Mouse (Mus musculus) limb, embryonic 11.5 days (tissue): ENCODE measurements around the gene Hacd1. TPM values are rescaled to one million over a fixed set of nuclear protein-coding genes. Genes with fewer than 3 reads are reported as not detected.
"Not testable (repeated sequence)": the region's sequence is repeated elsewhere in the genome, so short reads cannot be mapped to it uniquely, and the experiment has no call there.

Experiments
- ATAC-seq: fragments of 200-750 bp; cut with Nextera tagmentation; 2 replicates; pipeline ENCODE4 v1.8.0; 2017; ENCODE audit warnings: low read depth; ENCODE audit not compliant: insufficient number of reproducible peaks, low FRiP score, low TSS enrichment
- DNase-seq: peaks from one replicate; pipeline ENCODE4 v3.0.0-alpha.2; 2015; ENCODE audit warnings: low spot score
- H3K27ac ChIP-seq: fragments of 300-500 bp; sonication (generic); replicated peaks from 2 replicates; pipeline ENCODE4 v1.5.1; 2014; ENCODE audit warnings: low read depth, mild to moderate bottlenecking, low read length
- H3K27me3 ChIP-seq: fragments of 300-500 bp; sonication (generic); 2 replicates; pipeline ENCODE4 v1.6.1; 2014; ENCODE audit warnings: mild to moderate bottlenecking, low read length, mixed read lengths; ENCODE audit not compliant: control insufficient read depth, insufficient read depth
- H3K36me3 ChIP-seq: fragments of 300-500 bp; sonication (generic); 2 replicates; pipeline ENCODE4 v1.6.1; 2014; ENCODE audit warnings: mild to moderate bottlenecking, low read length, moderate library complexity, mixed read lengths; ENCODE audit not compliant: control insufficient read depth, insufficient read depth
- H3K4me1 ChIP-seq: fragments of 300-500 bp; sonication (generic); 2 replicates; pipeline ENCODE4 v1.6.1; 2014; ENCODE audit warnings: low read length, mixed read lengths; ENCODE audit not compliant: control insufficient read depth, insufficient read depth
- H3K4me2 ChIP-seq: fragments of 300-500 bp; sonication (generic); 2 replicates; pipeline ENCODE4 v1.6.1; 2014; ENCODE audit warnings: low read depth, mild to moderate bottlenecking, moderate library complexity; ENCODE audit not compliant: severe bottlenecking
- H3K4me3 ChIP-seq: fragments of 300-500 bp; sonication (generic); 2 replicates; pipeline ENCODE4 v1.5.1; 2014; ENCODE audit warnings: low read depth, low read length
- H3K9ac ChIP-seq: fragments of 300-500 bp; sonication (generic); 2 replicates; pipeline ENCODE4 v1.6.1; 2014; ENCODE audit warnings: mild to moderate bottlenecking, low read length
- H3K9me3 ChIP-seq: fragments of 300-500 bp; sonication (generic); 2 replicates; pipeline ENCODE4 v1.6.1; 2016; ENCODE audit warnings: low read length; ENCODE audit not compliant: control insufficient read depth
- WGBS: fragments of 180-500 bp; shearing (Covaris S2); extraction: QIAGEN DNeasy Blood & Tissue Kit; methylation state at CpG from one replicate; pipeline ENCODE4 v1.1.7; 2014; 5-methylcytosine and 5-hydroxymethylcytosine counted together
- polyA plus RNA-seq: library from polyadenylated mRNA; unstranded; fragments of >200 nt; fragmentation: Nextera tagmentation; extraction: Ambion mirVana; gene quantifications from 2 replicates; pipeline ENCODE4 v1.2.1, GENCODE M21; 2014

Hacd1 gene
- 41.6 and 42.6 TPM in 2 replicates for polyA plus RNA-seq

DNA sequence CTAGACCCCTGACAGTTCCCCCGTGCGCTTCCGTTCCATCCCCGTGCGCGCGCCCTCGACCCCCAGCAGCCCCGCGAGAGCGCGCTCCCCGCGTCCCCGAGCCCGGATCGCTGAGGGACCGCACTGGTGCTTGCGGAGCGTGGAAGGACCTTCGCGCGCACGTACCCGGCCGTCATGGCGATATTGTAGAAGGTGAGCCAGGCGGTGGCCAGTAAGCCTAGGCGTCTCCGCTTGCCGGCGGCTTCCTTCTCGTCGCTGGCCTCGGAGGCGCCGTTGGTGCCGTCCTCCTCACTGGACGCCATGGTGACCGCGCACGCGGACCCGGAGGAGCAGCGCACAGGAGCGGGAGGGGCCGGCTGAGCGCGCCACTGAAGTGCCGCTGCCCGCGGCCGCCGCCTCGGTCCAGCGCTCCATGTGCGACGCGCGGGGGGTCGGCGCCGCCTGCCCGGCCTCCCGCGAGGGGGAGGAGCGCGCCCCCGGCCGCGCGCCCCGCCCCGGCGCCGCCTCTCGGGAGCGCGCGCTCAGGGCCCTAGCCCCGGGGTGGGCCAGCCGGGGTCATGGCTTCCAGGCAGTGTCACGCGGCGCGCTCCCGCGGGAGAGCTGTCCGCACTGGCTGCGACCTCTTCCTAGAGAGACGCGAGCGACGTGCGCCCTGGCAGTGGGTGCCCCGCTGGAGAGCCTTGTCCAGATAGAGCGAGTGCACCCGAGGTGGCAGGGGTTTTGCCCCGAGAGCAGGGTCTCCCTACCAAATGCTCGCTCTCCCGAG lies at the start of gene Hacd1:
Gene Hacd1, minus strand, starts transcription at position 570 of the 766 bp plus-strand sequence.
- under 1% methylated on average over 87 of the region's 101 CpGs for WGBS
- H3K4me3 ChIP-seq, result peak within 1 kb of the TSS; percentile 72
- no peaks in the 10 kb centered on the region for H3K4me1 ChIP-seq
- H3K9ac ChIP-seq, result peak within 1 kb of the TSS; percentile 77
- DNase-seq (peak; percentile 75), ATAC-seq (peak; percentile 87)
- H3K27me3 ChIP-seq, result no peaks in the 10 kb centered on the region
- peak within 1 kb of the TSS; percentile 80 for H3K4me2 ChIP-seq
- H3K36me3 ChIP-seq, result no peaks in the 10 kb centered on the region
- peak within 1 kb of the TSS; percentile 65 for H3K27ac ChIP-seq
- H3K9me3 ChIP-seq, result no peaks in the 10 kb centered on the region

- 86% methylated on average over 1 of the region's 1 CpGs for WGBS
- Histone ChIP-seq H3K4me2 (no peak overlapping the region), H3K27me3 (no peaks in the 10 kb centered on the region), H3K9ac (no peak overlapping the region), H3K4me1 (no peaks in the 10 kb centered on the region), H3K9me3 (no peaks in the 10 kb centered on the region), H3K4me3 (no peak overlapping the region), H3K27ac (no peak overlapping the region), H3K36me3 (no peaks in the 10 kb centered on the region)
- DNase-seq (no peak), ATAC-seq (no peak)
These were observed 48.0 kb upstream of the Hacd1 start for GRCm38 (mm10) chr2:14103924-14104323.

DNA sequence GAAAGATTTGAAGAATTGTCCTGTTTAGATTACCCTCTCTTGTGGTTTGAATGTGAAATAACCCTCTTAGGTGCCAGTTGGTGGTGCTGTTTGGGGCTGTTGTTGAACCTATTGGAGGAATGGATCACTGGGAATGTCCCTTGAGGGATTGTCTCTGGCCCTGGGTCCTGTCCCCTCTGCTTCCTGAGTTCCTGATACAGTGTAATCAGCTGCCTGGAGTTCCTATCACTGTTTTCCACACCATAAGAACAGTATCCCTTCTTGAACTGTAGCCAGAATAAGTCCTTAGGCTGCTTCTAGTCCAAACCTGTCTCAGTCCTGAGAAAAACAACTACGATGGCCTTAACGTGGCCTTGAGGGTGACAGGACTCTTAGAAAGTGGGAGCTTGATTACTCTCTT lies 46.7 kb upstream of the Hacd1 start:
- no peak for ATAC-seq
- Histone ChIP-seq H3K4me3 (no peak overlapping the region), H3K9ac (no peak overlapping the region), H3K36me3 (no peaks in the 10 kb centered on the region), H3K4me2 (no peak overlapping the region), H3K9me3 (no peaks in the 10 kb centered on the region), H3K4me1 (no peaks in the 10 kb centered on the region), H3K27me3 (no peaks in the 10 kb centered on the region), H3K27ac (no peak overlapping the region)
- 92% methylated on average over 2 of the region's 2 CpGs for WGBS
- no peak for DNase-seq

GRCm38 (mm10) chr2:14100533-14100932 lies 44.6 kb upstream of the Hacd1 start:
- Histone ChIP-seq H3K36me3 (no peaks in the 10 kb centered on the region), H3K9ac (no peak overlapping the region), H3K4me2 (no peak overlapping the region), H3K9me3 (no peaks in the 10 kb centered on the region), H3K27ac (no peak overlapping the region), H3K27me3 (no peaks in the 10 kb centered on the region), H3K4me1 (no peaks in the 10 kb centered on the region), H3K4me3 (no peak overlapping the region)
- ATAC-seq, result no peak
- no peak for DNase-seq

DNA sequence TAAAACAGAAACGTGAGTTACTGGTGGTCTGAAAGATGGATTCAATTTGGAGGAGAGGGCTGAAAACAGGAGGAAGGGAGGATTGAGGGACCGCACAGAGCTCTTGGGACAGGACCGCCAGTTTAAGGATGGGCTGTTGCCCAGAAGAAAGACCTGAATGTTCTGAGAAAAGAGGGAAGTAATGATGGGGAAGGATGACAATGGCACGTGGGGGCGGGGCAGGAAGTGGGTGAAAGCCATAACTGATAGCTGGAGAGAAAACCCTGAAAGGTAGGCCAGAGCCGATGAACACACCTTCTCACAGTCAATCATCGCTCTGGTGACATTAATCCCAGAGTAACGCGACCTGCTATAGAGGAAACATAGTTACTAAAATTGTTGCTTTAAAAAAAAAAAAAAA lies 22.6 kb upstream of the Hacd1 start:
- H3K36me3 ChIP-seq, result not testable (repeated sequence)

DNA sequence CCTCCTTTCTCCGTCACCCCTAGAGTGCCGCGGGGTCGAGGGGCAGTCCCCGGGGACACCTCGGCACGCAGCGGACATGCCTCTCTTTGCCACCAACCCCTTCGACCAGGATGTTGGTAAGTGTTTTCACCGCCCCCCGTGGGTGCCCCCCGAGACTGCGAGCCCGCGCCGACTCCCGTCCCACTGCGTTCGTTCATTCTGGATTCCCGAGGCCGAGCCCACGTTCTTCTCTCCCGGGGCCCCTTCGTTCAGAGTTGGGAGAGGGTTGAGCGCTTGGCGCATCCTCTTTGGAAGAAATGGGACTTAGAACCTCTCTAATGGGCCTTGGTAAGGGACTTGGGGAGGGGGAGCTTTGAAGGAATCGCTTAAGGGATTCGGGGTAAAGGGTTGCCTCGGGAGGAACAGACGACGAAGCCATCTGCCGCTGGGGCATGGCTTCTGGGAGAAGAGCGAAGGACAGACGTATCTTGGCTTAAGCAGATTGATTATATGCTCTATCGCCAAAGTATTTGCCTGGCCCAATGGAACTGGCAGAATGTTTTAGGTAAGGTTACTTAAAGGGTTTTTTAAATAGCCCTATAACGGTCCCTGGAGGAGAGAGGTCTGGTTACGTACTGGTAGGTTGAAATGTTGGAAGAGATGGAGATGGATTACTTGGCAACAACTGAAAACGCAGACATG lies 18.4 kb upstream of the Hacd1 start:
- Histone ChIP-seq H3K9ac (peak overlapping the region; percentile 85), H3K4me1 (0 out of 2 replicates have a peak, but pooled peaks cover 12% of the 10 kb centered on the region), H3K4me3 (peak overlapping the region; percentile 71), H3K36me3 (no peaks in the 10 kb centered on the region), H3K4me2 (peak overlapping the region; percentile 72), H3K27ac (peak overlapping the region; percentile 84), H3K27me3 (no peaks in the 10 kb centered on the region), H3K9me3 (no peaks in the 10 kb centered on the region)
- no peak for ATAC-seq
- no peak for DNase-seq
- WGBS, result under 1% methylated on average over 38 of the region's 38 CpGs

More for the DNA sequence above, 22.6 kb upstream of the Hacd1 start:
- ATAC-seq, H3K27ac ChIP-seq, H3K9me3 ChIP-seq, H3K4me3 ChIP-seq, DNase-seq, H3K4me2 ChIP-seq, H3K9ac ChIP-seq, H3K27me3 ChIP-seq: not testable (repeated sequence)
- 0 out of 2 replicates have a peak, but pooled peaks cover 12% of the 10 kb centered on the region for H3K4me1 ChIP-seq
- 90% methylated on average over 8 of the region's 9 CpGs for WGBS

DNA sequence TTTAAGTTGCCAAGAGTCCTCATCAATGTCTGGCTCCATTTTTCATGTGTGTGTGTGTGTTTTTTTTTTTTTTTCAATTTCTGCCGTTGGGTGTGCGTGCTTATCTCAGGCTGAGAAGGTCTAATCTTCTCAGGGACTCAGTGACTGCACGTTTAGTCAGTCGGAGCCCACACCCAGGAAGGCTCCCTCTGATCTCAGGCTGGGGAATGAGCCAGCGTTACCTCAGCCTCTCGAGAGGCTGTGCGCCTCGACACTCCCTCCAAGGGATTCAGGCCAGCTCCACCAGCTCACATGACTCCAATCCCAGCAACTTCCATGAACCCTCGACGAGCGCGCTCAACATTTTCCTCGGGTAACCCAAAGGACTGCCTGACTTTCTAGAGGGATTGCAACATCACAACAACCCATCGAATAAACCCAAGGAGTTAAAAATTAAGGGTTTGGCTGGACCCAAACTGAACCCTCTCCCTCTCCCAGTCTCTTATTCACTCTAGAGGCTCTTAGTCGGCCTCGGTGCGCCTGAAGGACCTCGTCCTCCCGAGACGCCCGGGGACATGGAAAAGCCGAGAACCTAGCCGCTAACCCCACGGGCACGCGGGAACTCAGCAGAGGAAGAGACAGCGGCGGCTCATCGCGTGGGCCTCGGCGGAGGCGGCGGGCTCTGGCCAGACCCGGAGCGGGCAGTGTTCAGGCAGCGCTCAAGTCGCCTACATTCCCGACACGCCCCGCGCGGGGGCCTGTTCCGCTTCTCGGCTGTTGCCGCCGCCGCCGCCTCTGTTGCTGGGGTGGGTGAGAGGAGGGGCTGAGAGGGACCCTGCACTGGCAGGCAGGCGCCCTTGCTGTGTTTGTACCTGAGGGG lies 17.7 kb upstream of the Hacd1 start, which contains the start of gene Stam:
Gene Stam, plus strand, starts transcription at position 737 of the 859 bp plus-strand sequence.
- ATAC-seq, result peak; percentile 97

GRCm38 (mm10) chr2:14073008-14073361 lies 17.1 kb upstream of the Hacd1 start:
- peak overlapping the region; percentile 85 for H3K9ac ChIP-seq
- H3K4me3 ChIP-seq, result peak overlapping the region; percentile 71
- H3K4me1 ChIP-seq, result 0 out of 2 replicates have a peak, but pooled peaks cover 12% of the 10 kb centered on the region
- H3K9me3 ChIP-seq, result no peaks in the 10 kb centered on the region
- WGBS, result 18% methylated on average over 8 of the region's 8 CpGs
- DNase-seq, result no peak
- peak overlapping the region; percentile 84; the same call in 1 of the 2 replicates for H3K27ac ChIP-seq
- H3K36me3 ChIP-seq, result no peaks in the 10 kb centered on the region
- no peak for ATAC-seq
- H3K27me3 ChIP-seq, result no peaks in the 10 kb centered on the region
- peak overlapping the region; percentile 72 for H3K4me2 ChIP-seq

More for the DNA sequence above, 17.7 kb upstream of the Hacd1 start, which contains the start of gene Stam:
- 0 out of 2 replicates have a peak, but pooled peaks cover 12% of the 10 kb centered on the region for H3K4me1 ChIP-seq
- DNase-seq, result peak; percentile 94
- peak within 1 kb of the TSS; percentile 84 for H3K27ac ChIP-seq
- peak within 1 kb of the TSS; percentile 85 for H3K9ac ChIP-seq
- WGBS, result under 1% methylated on average over 42 of the region's 50 CpGs
- peak within 1 kb of the TSS; percentile 71 for H3K4me3 ChIP-seq
- H3K9me3 ChIP-seq, result no peaks in the 10 kb centered on the region
- no peaks in the 10 kb centered on the region for H3K36me3 ChIP-seq
- no peaks in the 10 kb centered on the region for H3K27me3 ChIP-seq
- H3K4me2 ChIP-seq, result peak within 1 kb of the TSS; percentile 72
